Mouse (Mus musculus) myocyte (in vitro differentiated cells): Measurements from ENCODE around the gene Dnase2a. TPM values are rescaled to one million over a fixed set of nuclear protein-coding genes. Genes with fewer than 3 reads are reported as not detected.

Experiments
- H3K27me3 ChIP-seq: one replicate; pipeline ENCODE4 v1.6.1; 2011; ENCODE audit not compliant: control insufficient read depth, insufficient read depth, insufficient read length
- H3K36me3 ChIP-seq: one replicate; pipeline ENCODE4 v1.6.1; 2011; ENCODE audit not compliant: control insufficient read depth, insufficient read depth
- H3K4me2 ChIP-seq: one replicate; pipeline ENCODE4 v1.6.1; 2011; ENCODE audit warnings: low read depth, control low read depth
- H3K4me3 ChIP-seq: one replicate; pipeline ENCODE4 v1.5.1; 2011; ENCODE audit warnings: mild to moderate bottlenecking, control low read depth, moderate library complexity
- H3K79me2 ChIP-seq: one replicate; pipeline ENCODE4 v1.6.1; 2011; ENCODE audit not compliant: control insufficient read depth, insufficient read depth
- H3ac ChIP-seq: one replicate; pipeline ENCODE4 v1.6.1; 2011; ENCODE audit not compliant: control insufficient read depth, insufficient read length
- CEBPB ChIP-seq: IDR thresholded peaks from 2 replicates; pipeline ENCODE4 v1.6.1; 2011; ENCODE audit warnings: mild to moderate bottlenecking, moderate library complexity; ENCODE audit not compliant: poor library complexity, insufficient read depth, severe bottlenecking
- E2F4 ChIP-seq: IDR thresholded peaks from one replicate; pipeline ENCODE4 v1.6.1; 2011; ENCODE audit warnings: mild to moderate bottlenecking, control low read depth, moderate library complexity; ENCODE audit not compliant: insufficient read depth
- MAX ChIP-seq: IDR thresholded peaks from one replicate; pipeline ENCODE4 v1.6.1; 2011; ENCODE audit warnings: low read depth, mild to moderate bottlenecking, control low read depth
- MYOD1 ChIP-seq, 3 experiments: IDR thresholded peaks; one replicate each; pipeline ENCODE4 v1.6.1; 2011; ENCODE audit warnings: control low read depth in 2 of 3, low read depth in 2 of 3, mild to moderate bottlenecking in 2 of 3, moderate library complexity in 1 of 3; ENCODE audit not compliant: insufficient read length in 2 of 3, control insufficient read depth in 1 of 3
- MYOG ChIP-seq, 3 experiments: IDR thresholded peaks; one replicate each; pipeline ENCODE4 v1.6.1; 2011; ENCODE audit warnings: control low read depth in 2 of 3, low read depth in 2 of 3, mild to moderate bottlenecking in 2 of 3; ENCODE audit not compliant: insufficient read length in 2 of 3, control insufficient read depth in 1 of 3, insufficient read depth in 1 of 3
- POLR2A ChIP-seq: IDR thresholded peaks from one replicate; pipeline ENCODE4 v1.6.1; 2011; ENCODE audit warnings: low read depth, mild to moderate bottlenecking, control low read depth, moderate library complexity; ENCODE audit not compliant: insufficient read length
- POLR2AphosphoS2 ChIP-seq: IDR thresholded peaks from one replicate; pipeline ENCODE4 v1.6.1; 2011; ENCODE audit warnings: low read depth, control low read depth; ENCODE audit not compliant: insufficient read length
- REST ChIP-seq: IDR thresholded peaks from one replicate; pipeline ENCODE4 v1.6.1; 2011; ENCODE audit warnings: mild to moderate bottlenecking, control low read depth, moderate library complexity; ENCODE audit not compliant: insufficient read depth, insufficient read length
- SRF ChIP-seq: IDR thresholded peaks from one replicate; pipeline ENCODE4 v1.6.1; 2011; ENCODE audit warnings: low read depth; ENCODE audit not compliant: control insufficient read depth, insufficient read length
- TCF12 ChIP-seq: IDR thresholded peaks from one replicate; pipeline ENCODE4 v1.6.1; 2011; ENCODE audit warnings: mild to moderate bottlenecking, control low read depth; ENCODE audit not compliant: poor library complexity, insufficient read depth, severe bottlenecking
- TCF3 ChIP-seq: IDR thresholded peaks from one replicate; pipeline ENCODE4 v1.6.1; 2011; ENCODE audit warnings: low read depth, control low read depth; ENCODE audit not compliant: insufficient read length
- USF1 ChIP-seq: IDR thresholded peaks from one replicate; pipeline ENCODE4 v1.6.1; 2011; ENCODE audit warnings: low read depth, mild to moderate bottlenecking, control low read depth, moderate library complexity
- polyA plus RNA-seq: library from polyadenylated mRNA; unstranded; fragments of >200 nt; fragmentation: generic; extraction: Trizol; gene quantifications from one replicate; pipeline ENCODE4 v1.2.1, GENCODE M21; 2012; ENCODE audit warnings: missing spikeins

The Dnase2a gene
- polyA plus RNA-seq, 1 experiment: 9.2 TPM

GRCm38 (mm10) chr8:84936041-84936961 is 27.9 kb downstream of the Dnase2a start:
- Histone ChIP-seq H3K27me3 (peaks cover 50% of the 10 kb centered on the region), H3K79me2 (no peaks in the 10 kb centered on the region), H3K4me2 (no peak overlapping the region), H3K36me3 (no peaks in the 10 kb centered on the region), H3K4me3 (no peak overlapping the region), H3ac (no peak overlapping the region)
- TF ChIP-seq E2F4 (no peak), USF1 (no peak)

- no peak within 1 kb of the TSS for H3K4me3 ChIP-seq
Observed at GRCm38 (mm10) chr8:84936962-84937546, 28.7 kb downstream of the Dnase2a start, which contains the start of gene Mast1. Gene Mast1 (minus strand): TSS chr8:84937359.

GRCm38 (mm10) chr8:84937620-84938485 is 29.5 kb downstream of the Dnase2a start:
- Histone ChIP-seq H3K4me3 (no peak overlapping the region), H3K79me2 (no peaks in the 10 kb centered on the region), H3K27me3 (peaks cover 44% of the 10 kb centered on the region), H3K36me3 (no peaks in the 10 kb centered on the region), H3ac (no peak overlapping the region), H3K4me2 (no peak overlapping the region)
- TF ChIP-seq E2F4 (no peak), CEBPB (no peak), SRF (no peak), MYOD1 (IDR thresholded peaks at IDR 0.05; ENCODE audit: control insufficient read depth in 1 of 3, insufficient read length in 2 of 3, low read depth in 2 of 3) (no peak), MAX (no peak), REST (no peak), TCF3 (no peak), POLR2AphosphoS2 (no peak), MYOG (IDR thresholded peaks at IDR 0.05; ENCODE audit: control insufficient read depth in 1 of 3, insufficient read depth in 1 of 3, insufficient read length in 2 of 3, low read depth in 2 of 3) (no peak), POLR2A (no peak), TCF12 (no peak), USF1 (no peak)

More at GRCm38 (mm10) chr8:84936962-84937546, 28.7 kb downstream of the Dnase2a start, which contains the start of gene Mast1:
- no peak for TF ChIP-seq TCF12
- TF ChIP-seq POLR2A: no peak
- TF ChIP-seq USF1: no peak
- TF ChIP-seq REST: no peak
- no peak for TF ChIP-seq MYOD1 (IDR thresholded peaks at IDR 0.05; ENCODE audit: control insufficient read depth in 1 of 3, insufficient read length in 2 of 3, low read depth in 2 of 3)
- TF ChIP-seq E2F4: no peak
- no peak for TF ChIP-seq POLR2AphosphoS2
- TF ChIP-seq MYOG (IDR thresholded peaks at IDR 0.05; ENCODE audit: control insufficient read depth in 1 of 3, insufficient read depth in 1 of 3, insufficient read length in 2 of 3, low read depth in 2 of 3): no peak
- no peak for TF ChIP-seq TCF3
- H3K27me3 ChIP-seq: peaks cover 44% of the 10 kb centered on the region
- no peaks in the 10 kb centered on the region for H3K79me2 ChIP-seq
- no peaks in the 10 kb centered on the region for H3K36me3 ChIP-seq
- no peak within 1 kb of the TSS for H3K4me2 ChIP-seq
- H3ac ChIP-seq: no peak within 1 kb of the TSS

- no peak overlapping the region for H3K4me2 ChIP-seq
- TF ChIP-seq TCF12 (no peak), TCF3 (no peak), E2F4 (no peak), REST (no peak), MYOD1 (IDR thresholded peaks at IDR 0.05; ENCODE audit: control insufficient read depth in 1 of 3, insufficient read length in 2 of 3, low read depth in 2 of 3) (no peak), POLR2A (no peak), MAX (no peak), USF1 (no peak), MYOG (IDR thresholded peaks at IDR 0.05; ENCODE audit: control insufficient read depth in 1 of 3, insufficient read depth in 1 of 3, insufficient read length in 2 of 3, low read depth in 2 of 3) (no peak), SRF (no peak), CEBPB (no peak), POLR2AphosphoS2 (no peak)
Observed at GRCm38 (mm10) chr8:84943699-84944098, 35.3 kb downstream of the Dnase2a start.

More at GRCm38 (mm10) chr8:84943699-84944098, 35.3 kb downstream of the Dnase2a start:
- H3ac ChIP-seq: no peak overlapping the region
- no peak overlapping the region for H3K4me3 ChIP-seq
- H3K27me3 ChIP-seq: peaks cover 26% of the 10 kb centered on the region
- no peaks in the 10 kb centered on the region for H3K79me2 ChIP-seq
- no peaks in the 10 kb centered on the region for H3K36me3 ChIP-seq
